Mouse (Mus musculus) heart, adult 2 months (tissue): Measurements from ENCODE around the gene Nt5dc2.

Experiments
- CTCF ChIP-seq: fragments of 200-600 bp; IDR thresholded peaks from 2 replicates; pipeline ENCODE4 v1.8.1; 2022; ENCODE audit warnings: antibody characterized with exemption, mild to moderate bottlenecking, moderate library complexity
- EP300 ChIP-seq: fragments of 200-500 bp; IDR thresholded peaks from 2 replicates; pipeline ENCODE4 v1.6.1; 2011; ENCODE audit warnings: low read depth, low read length, control low read depth; ENCODE audit not compliant: insufficient read depth
- POLR2A ChIP-seq: fragments of 200-500 bp; IDR thresholded peaks from 2 replicates; pipeline ENCODE4 v1.6.1; 2011; ENCODE audit warnings: mild to moderate bottlenecking, low read depth, low read length, control low read depth; ENCODE audit not compliant: insufficient read depth

DNA sequence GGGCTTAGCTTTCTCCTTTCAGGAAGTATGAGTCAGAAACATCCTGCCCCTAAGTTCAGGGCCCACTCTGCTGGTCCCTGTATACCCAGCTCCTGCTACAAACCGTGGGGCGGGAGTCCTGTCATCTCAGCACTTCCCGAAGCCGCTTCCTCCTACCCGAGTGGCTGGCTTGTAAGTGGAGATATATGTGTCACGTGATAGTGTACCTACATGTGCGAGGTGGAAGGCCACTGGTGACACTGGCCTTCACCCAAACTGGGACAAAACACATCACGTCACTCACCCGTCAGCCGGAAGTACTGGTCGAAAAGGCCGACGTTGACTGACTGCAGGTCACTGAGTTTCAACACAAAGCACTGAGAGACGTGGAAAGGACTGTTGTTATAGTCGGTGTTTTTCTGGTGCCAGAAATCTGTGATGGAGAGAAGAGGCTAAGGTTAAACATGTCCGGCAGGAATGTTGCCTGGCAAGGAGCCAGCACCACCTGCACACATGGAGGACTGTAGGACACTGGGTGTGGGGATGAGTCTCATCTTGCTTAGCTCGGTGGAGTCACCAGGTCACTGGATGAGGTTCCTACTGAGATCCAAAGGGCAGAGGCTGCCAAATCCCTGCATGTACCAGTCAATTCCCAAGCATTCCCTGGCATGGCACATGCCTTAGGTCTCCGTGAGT is 42.1 kb downstream of the Nt5dc2 start:
- TF ChIP-seq CTCF: no peak
- TF ChIP-seq EP300: no peak
- no peak for TF ChIP-seq POLR2A
